Mouse (Mus musculus): ENCODE results near the gene Slfn2. TPM values are rescaled to one million over a fixed set of nuclear protein-coding genes. Genes with fewer than 3 reads are reported as not detected.
A peak's percentile ranks its signal among the peaks of the same experiment; 100 is the strongest.

The Slfn2 gene
- polyA plus RNA-seq, 1 experiment from 2014 or later, result 2.3 TPM

DNA sequence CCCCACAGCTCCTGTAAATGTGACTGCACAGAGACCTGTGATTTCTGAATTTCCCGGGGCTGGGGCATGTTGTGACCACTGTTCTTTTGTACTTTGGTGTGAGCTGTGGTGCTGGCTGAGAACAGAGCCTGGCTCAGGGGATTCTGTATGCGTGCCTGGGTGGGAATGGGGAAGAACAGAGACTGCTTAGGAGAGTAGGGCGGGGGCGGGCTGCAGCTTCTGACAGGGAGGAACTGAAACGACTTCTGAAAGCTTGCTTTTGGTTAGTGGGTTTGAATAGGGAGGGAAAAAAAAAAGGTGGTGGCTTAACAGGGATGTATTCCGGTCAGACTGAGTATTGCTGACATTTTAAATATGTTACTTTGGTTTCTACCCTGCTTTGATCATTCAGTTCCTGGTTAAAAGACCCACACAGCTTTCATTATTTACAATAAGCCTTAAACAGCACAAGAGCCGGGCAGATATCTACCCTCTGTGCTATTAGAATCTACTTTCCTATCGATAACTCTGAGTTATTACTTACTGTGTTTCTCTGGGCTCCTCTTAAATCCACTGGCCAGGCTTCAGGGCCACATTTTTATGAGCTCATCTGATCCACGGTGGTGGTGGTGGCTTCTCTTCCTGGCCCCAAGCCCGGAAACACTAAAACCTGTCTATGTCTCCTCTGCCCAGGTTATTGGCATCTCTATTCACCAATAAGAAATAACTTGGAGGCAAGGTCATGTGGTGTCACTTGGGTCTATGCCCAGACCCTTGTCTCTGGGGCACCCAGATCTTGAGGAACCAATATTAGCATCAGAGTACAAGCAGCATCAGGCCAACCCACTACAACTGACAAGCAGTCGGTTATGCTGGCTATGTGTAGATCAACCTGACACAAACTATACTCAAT lies 2.0 kb downstream of the Slfn2 start:
- no peaks in the 10 kb centered on the region for H3K4me1 ChIP-seq (ENCODE audit: control insufficient read depth, insufficient read depth, low read length)
- 44% methylated on average over 11 of the region's 11 CpGs for whole genome bisulfite sequencing
- no peaks in the 10 kb centered on the region for H3K27me3 ChIP-seq (ENCODE audit: control insufficient read depth, insufficient read depth, low read length)
- no peak overlapping the region for H3K4me3 ChIP-seq (ENCODE audit: low read depth, low read length)
- ATAC-seq (ENCODE audit: low FRiP score) (no peak), DNase-seq (ENCODE audit: low spot score, missing footprints) (peak; percentile 67)
- H3K4me2 ChIP-seq, result no peak overlapping the region
- no peak overlapping the region for H3K9ac ChIP-seq (ENCODE audit: low read length)
- H3K27ac ChIP-seq (ENCODE audit: low read depth, low read length), result no peak overlapping the region
- no peaks in the 10 kb centered on the region for H3K9me3 ChIP-seq (ENCODE audit: control insufficient read depth, low read length)
- no peaks in the 10 kb centered on the region for H3K36me3 ChIP-seq (ENCODE audit: control insufficient read depth, insufficient read depth, low read length)

GRCm38 (mm10) chr11:83067982-83068694 lies 3.2 kb downstream of the Slfn2 start:
- DNase-seq (ENCODE audit: low spot score, missing footprints), result no peak
- 74% methylated on average over 4 of the region's 4 CpGs for WGBS
- no peak overlapping the region for H3K9ac ChIP-seq (ENCODE audit: low read length)
- no peaks in the 10 kb centered on the region for H3K36me3 ChIP-seq (ENCODE audit: control insufficient read depth, insufficient read depth, low read length)
- no peaks in the 10 kb centered on the region for H3K9me3 ChIP-seq (ENCODE audit: control insufficient read depth, low read length)
- no peak for ATAC-seq (ENCODE audit: low FRiP score)
- H3K4me1 ChIP-seq (ENCODE audit: control insufficient read depth, insufficient read depth, low read length), result no peaks in the 10 kb centered on the region
- H3K4me2 ChIP-seq, result no peak overlapping the region
- no peak overlapping the region for H3K4me3 ChIP-seq (ENCODE audit: low read depth, low read length)
- H3K27me3 ChIP-seq (ENCODE audit: control insufficient read depth, insufficient read depth, low read length), result no peaks in the 10 kb centered on the region
- H3K27ac ChIP-seq (ENCODE audit: low read depth, low read length), result no peak overlapping the region

GRCm38 (mm10) chr11:83070321-83070970 lies 5.5 kb downstream of the Slfn2 start:
- no peak for ATAC-seq (ENCODE audit: low FRiP score)
- Histone ChIP-seq H3K9ac (ENCODE audit: low read length) (no peak overlapping the region), H3K27me3 (ENCODE audit: control insufficient read depth, insufficient read depth, low read length) (no peaks in the 10 kb centered on the region), H3K27ac (ENCODE audit: low read depth, low read length) (no peak overlapping the region), H3K4me1 (ENCODE audit: control insufficient read depth, insufficient read depth, low read length) (no peaks in the 10 kb centered on the region), H3K4me2 (no peak overlapping the region), H3K9me3 (ENCODE audit: control insufficient read depth, low read length) (no peaks in the 10 kb centered on the region), H3K36me3 (ENCODE audit: control insufficient read depth, insufficient read depth, low read length) (no peaks in the 10 kb centered on the region), H3K4me3 (ENCODE audit: low read depth, low read length) (no peak overlapping the region)
- no peak for DNase-seq (ENCODE audit: low spot score, missing footprints)
- WGBS, result 88% methylated on average over 15 of the region's 15 CpGs

DNA sequence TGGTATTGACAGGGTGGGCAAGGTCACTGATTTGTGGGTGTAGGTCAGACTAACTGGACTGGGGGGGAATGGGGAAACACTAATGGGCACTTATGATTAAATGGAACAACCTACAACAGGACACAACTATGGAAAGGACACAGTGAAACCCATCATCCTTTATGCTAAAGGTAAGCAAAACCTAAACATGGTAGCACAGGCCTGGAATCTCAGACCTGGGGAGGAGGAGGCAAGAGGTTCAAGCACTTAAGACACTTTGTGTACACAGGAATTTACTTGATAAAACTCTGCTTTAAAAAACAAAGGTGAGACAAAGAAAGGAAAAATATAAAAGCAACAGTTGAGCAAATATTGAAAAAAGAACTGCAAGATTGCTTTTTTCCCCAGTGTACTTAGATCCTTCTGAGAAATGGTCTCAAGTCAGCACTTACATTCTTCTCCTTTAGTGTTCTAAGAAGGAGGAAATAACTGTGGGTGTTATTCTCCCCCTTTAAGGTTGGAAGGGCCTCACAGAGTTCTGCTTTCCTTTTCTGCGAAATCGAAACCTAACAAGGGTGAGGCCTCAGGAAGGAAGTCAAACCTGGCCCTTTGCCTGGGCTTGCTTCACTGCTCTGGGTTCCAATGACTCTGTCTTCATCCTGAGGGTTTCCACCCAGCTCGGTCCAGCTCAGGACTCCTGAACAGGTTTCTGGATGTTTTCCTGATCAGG lies 13.0 kb downstream of the Slfn2 start:
- Histone ChIP-seq H3K4me1 (ENCODE audit: control insufficient read depth, insufficient read depth, low read length) (no peaks in the 10 kb centered on the region), H3K9me3 (ENCODE audit: control insufficient read depth, low read length) (no peaks in the 10 kb centered on the region), H3K4me3 (ENCODE audit: low read depth, low read length) (no peak overlapping the region), H3K36me3 (ENCODE audit: control insufficient read depth, insufficient read depth, low read length) (no peaks in the 10 kb centered on the region), H3K4me2 (no peak overlapping the region), H3K27me3 (ENCODE audit: control insufficient read depth, insufficient read depth, low read length) (no peaks in the 10 kb centered on the region), H3K9ac (ENCODE audit: low read length) (no peak overlapping the region), H3K27ac (ENCODE audit: low read depth, low read length) (no peak overlapping the region)
- DNase-seq (ENCODE audit: low spot score, missing footprints) (no peak), ATAC-seq (ENCODE audit: low FRiP score) (no peak)
- WGBS, result 81% methylated on average over 3 of the region's 3 CpGs

DNA sequence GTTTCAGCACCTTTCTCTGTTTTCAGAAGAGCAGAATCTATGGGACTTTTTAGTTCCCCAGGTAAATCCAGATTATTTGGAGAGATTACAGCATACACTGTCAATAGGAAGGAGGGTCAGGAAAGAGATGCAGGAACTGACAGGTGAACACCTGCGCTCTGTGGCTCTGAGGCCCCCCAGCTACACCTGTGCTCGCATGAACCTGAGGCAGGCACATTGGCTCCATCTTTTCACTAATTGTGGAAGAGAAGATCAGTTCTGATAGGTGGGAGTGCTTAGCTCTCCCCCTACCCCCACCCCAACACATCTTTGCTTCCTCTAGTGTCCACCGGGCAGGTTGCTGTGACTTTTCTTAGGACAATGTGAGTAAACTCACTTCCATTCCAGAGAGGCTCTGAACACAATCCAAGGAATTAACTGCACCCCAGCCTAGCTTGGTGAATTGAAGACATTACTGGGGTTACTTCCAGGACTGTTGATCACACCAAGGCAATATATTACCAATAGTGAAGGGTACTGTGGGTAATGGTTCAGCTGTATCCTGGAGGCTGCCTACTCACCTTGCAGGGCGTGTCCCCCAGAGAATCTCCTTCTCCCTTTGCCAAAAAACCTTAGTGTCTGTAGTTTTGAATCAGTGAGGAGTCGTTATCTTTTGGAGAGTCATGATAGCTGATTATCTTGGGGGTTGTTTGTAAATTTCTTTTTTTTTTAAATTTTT lies 13.7 kb downstream of the Slfn2 start:
- Histone ChIP-seq H3K4me1 (ENCODE audit: control insufficient read depth, insufficient read depth, low read length) (no peaks in the 10 kb centered on the region), H3K4me3 (ENCODE audit: low read depth, low read length) (no peak overlapping the region), H3K9ac (ENCODE audit: low read length) (no peak overlapping the region), H3K36me3 (ENCODE audit: control insufficient read depth, insufficient read depth, low read length) (no peaks in the 10 kb centered on the region), H3K27ac (ENCODE audit: low read depth, low read length) (no peak overlapping the region), H3K27me3 (ENCODE audit: control insufficient read depth, insufficient read depth, low read length) (no peaks in the 10 kb centered on the region), H3K9me3 (ENCODE audit: control insufficient read depth, low read length) (no peaks in the 10 kb centered on the region), H3K4me2 (no peak overlapping the region)
- WGBS, result 87% methylated on average over 5 of the region's 5 CpGs
- no peak for ATAC-seq (ENCODE audit: low FRiP score)
- DNase-seq (ENCODE audit: low spot score, missing footprints), result no peak

- Histone ChIP-seq H3K4me2 (no peak overlapping the region), H3K27me3 (ENCODE audit: control insufficient read depth, insufficient read depth, low read length) (no peaks in the 10 kb centered on the region), H3K4me3 (ENCODE audit: low read depth, low read length) (no peak overlapping the region), H3K27ac (ENCODE audit: low read depth, low read length) (no peak overlapping the region), H3K4me1 (ENCODE audit: control insufficient read depth, insufficient read depth, low read length) (no peaks in the 10 kb centered on the region), H3K9ac (ENCODE audit: low read length) (no peak overlapping the region), H3K9me3 (ENCODE audit: control insufficient read depth, low read length) (no peaks in the 10 kb centered on the region), H3K36me3 (ENCODE audit: control insufficient read depth, insufficient read depth, low read length) (no peaks in the 10 kb centered on the region)
- 86% methylated on average over 9 of the region's 9 CpGs for WGBS
- DNase-seq (ENCODE audit: low spot score, missing footprints) (no peak), ATAC-seq (ENCODE audit: low FRiP score) (no peak)
Observed at GRCm38 (mm10) chr11:83079487-83080199, 14.7 kb downstream of the Slfn2 start.

DNA sequence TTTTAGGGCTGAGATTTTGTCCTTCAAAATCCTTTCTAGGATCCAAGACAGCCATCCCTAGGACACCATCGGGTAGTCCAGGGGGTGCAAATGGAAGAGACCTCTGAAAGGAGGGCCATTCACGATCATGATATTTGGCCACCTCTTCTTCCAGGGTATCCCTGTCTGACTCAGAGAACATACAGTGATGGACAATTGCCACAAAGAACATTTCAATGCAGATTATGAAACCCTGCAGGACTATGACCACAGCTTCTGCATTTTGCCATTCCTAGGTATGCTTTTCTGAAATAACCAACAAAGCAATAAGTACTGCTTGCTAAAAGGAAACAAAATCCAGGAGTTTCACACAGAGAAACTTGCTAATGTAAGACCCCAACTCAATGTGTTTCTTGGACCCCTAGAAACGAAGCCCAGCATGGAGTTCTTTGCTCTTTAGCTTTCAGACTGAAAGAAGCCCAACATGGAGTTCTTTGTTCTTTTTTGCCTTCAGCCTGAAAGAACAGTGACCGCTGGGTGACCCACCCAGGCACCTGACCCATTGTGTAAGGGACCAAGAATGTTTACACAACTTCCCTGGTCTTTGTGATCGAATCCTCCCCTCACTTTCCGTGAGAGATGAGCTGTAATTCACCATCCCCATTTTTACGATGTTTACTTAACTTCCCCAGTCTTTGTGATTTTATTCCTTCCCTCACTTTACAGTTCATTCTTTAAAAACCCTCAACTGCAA lies 18.0 kb downstream of the Slfn2 start:
- H3K27me3 ChIP-seq (ENCODE audit: control insufficient read depth, insufficient read depth, low read length), result no peaks in the 10 kb centered on the region
- no peak overlapping the region for H3K9ac ChIP-seq (ENCODE audit: low read length)
- no peaks in the 10 kb centered on the region for H3K36me3 ChIP-seq (ENCODE audit: control insufficient read depth, insufficient read depth, low read length)
- DNase-seq (ENCODE audit: low spot score, missing footprints) (no peak), ATAC-seq (ENCODE audit: low FRiP score) (no peak)
- no peak overlapping the region for H3K27ac ChIP-seq (ENCODE audit: low read depth, low read length)
- H3K4me3 ChIP-seq (ENCODE audit: low read depth, low read length), result no peak overlapping the region
- no peaks in the 10 kb centered on the region for H3K9me3 ChIP-seq (ENCODE audit: control insufficient read depth, low read length)
- 69% methylated on average over 7 of the region's 7 CpGs for WGBS
- H3K4me1 ChIP-seq (ENCODE audit: control insufficient read depth, insufficient read depth, low read length), result no peaks in the 10 kb centered on the region
- H3K4me2 ChIP-seq, result no peak overlapping the region

All from midbrain, embryonic 11.5 days (tissue).